Mouse (Mus musculus) kidney, embryonic 15.5 days (tissue): Measurements from ENCODE around the gene Mcoln3. TPM values are rescaled to one million over a fixed set of nuclear protein-coding genes. Genes with fewer than 3 reads are reported as not detected.

Source experiments
- ATAC-seq: fragments of 200-750 bp; cut with Nextera tagmentation; replicated peaks from 2 replicates; pipeline ENCODE4 v1.8.0; 2017; ENCODE audit warnings: moderate TSS enrichment; ENCODE audit not compliant: low FRiP score
- H3K27ac ChIP-seq: fragments of 300-500 bp; sonication (generic); 2 replicates; pipeline ENCODE4 v1.5.1; 2015; ENCODE audit warnings: mild to moderate bottlenecking, inconsistent platforms
- H3K27me3 ChIP-seq: fragments of 300-500 bp; sonication (generic); 2 replicates; pipeline ENCODE4 v1.6.1; 2015; ENCODE audit warnings: inconsistent platforms
- H3K36me3 ChIP-seq: fragments of 300-500 bp; sonication (generic); 2 replicates; pipeline ENCODE4 v1.6.1; 2015; ENCODE audit warnings: inconsistent platforms
- H3K4me1 ChIP-seq: fragments of 300-500 bp; sonication (generic); 2 replicates; pipeline ENCODE4 v1.6.1; 2015; ENCODE audit warnings: inconsistent platforms
- H3K4me2 ChIP-seq: fragments of 300-500 bp; sonication (generic); 2 replicates; pipeline ENCODE4 v1.6.1; 2015; ENCODE audit warnings: moderate library complexity, mild to moderate bottlenecking, inconsistent platforms
- H3K4me3 ChIP-seq: fragments of 300-500 bp; sonication (generic); replicated peaks from 2 replicates; pipeline ENCODE4 v1.5.1; 2015; ENCODE audit warnings: mild to moderate bottlenecking, inconsistent platforms
- H3K9ac ChIP-seq: fragments of 300-500 bp; sonication (generic); 2 replicates; pipeline ENCODE4 v1.6.1; 2015; ENCODE audit warnings: mild to moderate bottlenecking, inconsistent platforms
- H3K9me3 ChIP-seq: fragments of 300-500 bp; sonication (generic); replicated peaks from 2 replicates; pipeline ENCODE4 v1.6.1; 2016; ENCODE audit warnings: inconsistent platforms
- WGBS: fragments of 180-500 bp; shearing (Covaris S2); methylation state at CpG from one replicate; pipeline ENCODE4 v1.1.7; 2015; ENCODE audit warnings: mixed read lengths; 5-methylcytosine and 5-hydroxymethylcytosine counted together
- polyA plus RNA-seq: library from polyadenylated mRNA; unstranded; fragments of >200 nt; fragmentation: Nextera tagmentation; extraction: Ambion mirVana; gene quantifications from 2 replicates; pipeline ENCODE4 v1.2.1, GENCODE M21; 2015

The Mcoln3 gene
- polyA plus RNA-seq, 1 experiment from 2014 or later: 14.0 TPM

DNA sequence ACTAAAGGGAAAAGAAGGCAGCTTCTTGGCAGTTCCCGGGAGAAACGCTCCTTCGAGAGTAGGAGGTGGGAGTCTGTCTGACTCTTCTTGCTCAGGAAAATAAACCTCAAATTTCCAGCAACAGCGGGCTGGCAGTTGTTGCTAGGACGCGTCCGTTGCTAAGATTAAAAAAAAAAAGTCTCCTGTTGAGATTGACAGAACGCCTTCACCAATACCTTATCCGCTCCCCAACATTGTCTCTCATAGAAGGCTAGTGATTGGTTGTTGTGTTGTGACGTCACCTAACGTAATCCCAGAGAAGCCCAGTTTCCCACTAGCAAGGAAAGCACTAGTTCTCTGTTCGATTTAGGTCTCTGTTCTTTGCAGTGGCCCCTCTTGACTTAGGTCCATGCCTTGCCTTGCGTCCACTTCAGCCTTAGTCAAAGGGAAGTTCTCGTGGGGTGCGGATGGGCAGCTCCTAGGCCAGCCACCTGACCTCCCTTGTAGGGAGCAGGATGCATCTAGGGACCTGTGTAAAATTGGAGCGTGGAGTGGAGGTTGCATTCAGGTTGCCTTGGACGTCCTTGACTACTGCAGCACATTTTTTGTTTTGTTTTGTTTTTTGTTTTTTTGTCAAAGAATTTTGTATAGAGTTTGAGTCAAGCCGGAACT lies 9.2 kb upstream of the Mcoln3 start, which contains the start of gene Wdr63:
Gene Wdr63, minus strand, starts transcription at position 210 of the 651 bp plus-strand sequence.
- Histone ChIP-seq H3K4me2 (peak within 1 kb of the TSS; percentile 85), H3K9ac (peak within 1 kb of the TSS; percentile 12; the same call in 1 of the 2 replicates), H3K36me3 (no peaks in the 10 kb centered on the region), H3K27me3 (peaks cover 3% of the 10 kb centered on the region; the same call in 1 of the 2 replicates), H3K27ac (no peak within 1 kb of the TSS), H3K9me3 (peaks cover 2% of the 10 kb centered on the region; the same call in 1 of the 2 replicates), H3K4me3 (peak within 1 kb of the TSS; percentile 46), H3K4me1 (peaks cover 4% of the 10 kb centered on the region; the same call in 1 of the 2 replicates)
- ATAC-seq: peak; percentile 95
- 12% methylated on average over 18 of the region's 18 CpGs for WGBS

DNA sequence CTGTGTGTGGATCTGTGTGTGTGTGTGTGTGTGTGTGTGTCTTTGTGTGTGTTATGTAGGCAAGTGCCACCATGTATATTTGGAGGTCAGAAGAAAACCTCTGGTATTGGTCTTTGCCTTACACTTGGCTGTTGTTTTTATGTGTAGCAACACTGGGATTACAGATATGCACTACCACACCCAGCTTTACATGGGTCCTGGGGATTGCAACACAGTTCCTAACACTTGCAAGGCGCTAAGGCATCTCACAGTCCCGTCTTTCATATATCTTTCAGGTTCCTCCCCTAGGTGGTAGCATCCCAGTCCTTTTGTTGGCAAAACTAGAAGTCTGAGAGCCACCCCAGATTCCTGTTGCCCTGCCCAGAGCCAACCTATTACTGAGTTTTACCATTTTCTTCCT lies 8.3 kb upstream of the Mcoln3 start:
- H3K9me3 ChIP-seq: peaks cover 2% of the 10 kb centered on the region; the same call in 1 of the 2 replicates
- peaks cover 4% of the 10 kb centered on the region; the same call in 1 of the 2 replicates for H3K4me1 ChIP-seq
- peaks cover 3% of the 10 kb centered on the region; the same call in 1 of the 2 replicates for H3K27me3 ChIP-seq
- no peak for ATAC-seq
- 84% methylated on average over 2 of the region's 2 CpGs for whole genome bisulfite sequencing
- H3K9ac ChIP-seq: no peak overlapping the region
- no peak overlapping the region for H3K27ac ChIP-seq
- no peak overlapping the region for H3K4me2 ChIP-seq
- H3K4me3 ChIP-seq: no peak overlapping the region
- no peaks in the 10 kb centered on the region for H3K36me3 ChIP-seq

DNA sequence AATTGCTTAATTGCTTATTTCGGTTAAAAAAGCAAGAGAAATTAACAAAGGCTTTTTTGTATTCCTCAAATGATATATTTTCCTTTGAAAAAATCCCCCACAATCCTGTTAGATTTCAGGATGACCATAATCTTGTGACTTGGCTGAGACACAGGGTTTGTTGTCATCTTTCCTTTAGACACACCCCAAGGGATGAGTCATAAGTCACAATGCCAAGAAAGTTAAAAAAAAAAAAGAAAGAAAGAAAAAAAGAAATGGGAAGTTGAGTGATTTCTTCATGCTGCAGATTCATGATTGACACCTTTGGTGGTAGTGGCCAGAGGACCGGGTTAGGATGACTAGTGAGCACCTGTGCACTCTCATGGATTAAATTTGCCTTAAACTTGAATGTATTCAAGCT lies 6.9 kb upstream of the Mcoln3 start:
- Histone ChIP-seq H3K4me2 (no peak overlapping the region), H3K27ac (no peak overlapping the region), H3K36me3 (no peaks in the 10 kb centered on the region), H3K4me1 (peaks cover 4% of the 10 kb centered on the region; the same call in 1 of the 2 replicates), H3K27me3 (peaks cover 3% of the 10 kb centered on the region; the same call in 1 of the 2 replicates), H3K9ac (no peak overlapping the region), H3K9me3 (no peaks in the 10 kb centered on the region; the same call in 1 of the 2 replicates), H3K4me3 (no peak overlapping the region)
- no peak for ATAC-seq
- 77% methylated on average over 2 of the region's 2 CpGs for WGBS

DNA sequence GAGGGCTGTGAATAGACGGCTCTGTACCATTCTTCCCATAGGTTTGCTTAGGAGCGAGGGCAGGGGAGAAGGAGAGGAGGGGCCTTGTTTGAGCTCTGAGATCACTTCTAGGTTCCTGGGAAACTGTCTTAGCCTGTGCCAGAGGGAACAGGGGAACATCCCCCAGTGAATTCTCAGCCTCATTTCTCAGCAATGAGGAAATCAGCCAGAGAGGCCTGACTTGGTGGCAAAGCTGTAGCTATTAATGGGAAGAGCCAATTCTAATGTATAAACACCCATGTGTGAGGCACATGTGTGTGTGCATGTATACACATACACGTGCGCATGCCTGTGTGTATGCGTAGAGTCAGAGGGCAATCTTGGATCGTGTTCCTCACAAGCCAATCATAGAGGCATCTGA lies 6.3 kb upstream of the Mcoln3 start:
- Histone ChIP-seq H3K4me2 (no peak overlapping the region), H3K9me3 (no peaks in the 10 kb centered on the region; the same call in 1 of the 2 replicates), H3K27ac (no peak overlapping the region), H3K36me3 (no peaks in the 10 kb centered on the region), H3K4me1 (peaks cover 4% of the 10 kb centered on the region; the same call in 1 of the 2 replicates), H3K9ac (no peak overlapping the region), H3K4me3 (no peak overlapping the region), H3K27me3 (peaks cover 3% of the 10 kb centered on the region; the same call in 1 of the 2 replicates)
- 72% methylated on average over 6 of the region's 6 CpGs for WGBS
- no peak for ATAC-seq

DNA sequence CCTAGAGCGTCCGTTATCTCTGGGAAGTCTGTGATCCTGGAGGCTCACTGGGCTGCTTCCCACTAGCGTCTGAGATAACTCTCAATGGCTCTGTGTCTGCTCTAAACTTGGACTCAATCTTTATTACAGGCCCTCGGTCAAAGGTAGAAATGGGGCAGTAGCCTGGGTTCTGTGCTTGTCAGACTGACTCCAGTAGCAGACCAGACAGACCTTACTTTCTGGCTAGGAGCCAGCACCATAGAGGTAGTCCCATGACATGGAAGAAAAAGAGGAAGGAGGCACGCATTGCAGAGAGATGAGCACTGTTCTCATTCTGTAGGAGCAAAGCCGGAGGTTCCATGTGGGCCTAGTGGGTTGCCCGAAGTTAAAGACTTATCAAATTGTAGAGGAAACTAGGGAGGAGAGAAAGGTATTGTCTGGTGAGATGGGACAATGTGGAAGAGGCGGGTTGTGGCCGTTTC lies 777 bp downstream of the Mcoln3 start:
- 48% methylated on average over 9 of the region's 9 CpGs for WGBS
- ATAC-seq: peak; percentile 15; the same call in 1 of the 2 replicates
- no peaks in the 10 kb centered on the region for H3K36me3 ChIP-seq
- no peak overlapping the region for H3K27ac ChIP-seq
- H3K27me3 ChIP-seq: peaks cover 27% of the 10 kb centered on the region
- no peak overlapping the region for H3K9ac ChIP-seq
- no peaks in the 10 kb centered on the region for H3K9me3 ChIP-seq
- peak overlapping the region; percentile 56 for H3K4me2 ChIP-seq
- H3K4me3 ChIP-seq: peak overlapping the region; percentile 39
- peaks cover 25% of the 10 kb centered on the region for H3K4me1 ChIP-seq

DNA sequence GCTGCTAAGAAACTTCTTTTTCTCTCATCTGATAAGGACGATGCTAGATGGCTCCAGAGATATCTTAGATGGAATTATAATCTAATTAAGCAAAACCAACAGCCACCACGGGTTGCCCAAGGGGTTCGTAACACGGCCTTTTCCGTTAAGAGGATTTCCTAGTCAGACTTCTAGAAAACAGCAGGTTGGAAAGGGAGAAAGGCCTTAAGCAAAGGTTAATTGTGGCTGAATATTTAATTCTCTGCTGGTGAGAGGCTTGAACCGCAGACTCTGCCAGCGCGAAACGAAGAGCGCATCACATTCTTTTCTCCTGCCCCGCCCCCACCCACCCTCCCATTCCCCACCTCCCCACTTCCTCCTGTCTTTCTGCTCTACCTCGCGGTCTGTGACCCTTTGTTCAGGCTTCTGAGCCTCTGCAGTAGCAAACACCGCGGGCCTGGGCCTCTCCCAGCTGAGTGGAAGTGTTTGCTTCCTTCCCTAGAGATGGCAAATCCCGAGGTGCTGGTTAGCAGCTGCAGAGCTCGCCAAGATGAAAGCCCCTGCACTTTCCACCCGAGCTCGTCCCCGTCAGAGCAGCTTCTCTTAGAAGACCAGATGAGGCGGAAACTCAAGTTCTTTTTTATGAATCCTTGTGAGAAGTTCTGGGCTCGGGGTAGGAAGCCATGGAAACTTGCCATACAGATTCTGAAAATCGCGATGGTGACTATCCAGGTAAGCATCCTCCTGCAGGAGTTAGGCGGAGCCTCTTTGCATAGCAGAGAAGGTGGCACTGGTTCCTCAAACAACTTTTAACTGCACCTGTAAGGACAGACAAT lies 4.3 kb downstream of the Mcoln3 start:
- Histone ChIP-seq H3K9ac (peak overlapping the region; percentile 31; the same call in 1 of the 2 replicates), H3K4me1 (peaks cover 25% of the 10 kb centered on the region), H3K36me3 (no peaks in the 10 kb centered on the region), H3K27me3 (peaks cover 26% of the 10 kb centered on the region), H3K9me3 (no peaks in the 10 kb centered on the region), H3K27ac (peak overlapping the region; percentile 3; the same call in 1 of the 2 replicates), H3K4me2 (peak overlapping the region; percentile 55), H3K4me3 (peak overlapping the region; percentile 30)
- no peak for ATAC-seq
- WGBS: 12% methylated on average over 25 of the region's 25 CpGs

DNA sequence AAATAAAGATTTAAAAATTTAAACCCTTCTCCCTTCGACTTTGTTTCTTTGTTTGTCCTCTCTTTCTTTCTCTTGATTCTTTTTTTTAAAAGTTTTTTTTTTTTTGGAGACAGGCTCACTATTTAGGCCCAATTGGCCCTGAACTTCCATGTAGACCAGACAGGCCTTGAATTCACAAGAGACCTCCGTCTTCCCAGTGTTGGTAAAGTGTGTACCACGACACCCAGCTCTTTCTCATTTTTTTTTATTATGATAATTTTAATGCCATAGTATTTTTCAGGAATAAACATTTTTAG lies 4.8 kb downstream of the Mcoln3 start:
- ATAC-seq: no peak
- peak overlapping the region; percentile 30 for H3K4me3 ChIP-seq
- H3K9me3 ChIP-seq: no peaks in the 10 kb centered on the region
- peaks cover 24% of the 10 kb centered on the region for H3K4me1 ChIP-seq
- no peaks in the 10 kb centered on the region for H3K36me3 ChIP-seq
- H3K27me3 ChIP-seq: peaks cover 21% of the 10 kb centered on the region
- no peak overlapping the region for H3K27ac ChIP-seq
- H3K9ac ChIP-seq: peak overlapping the region; percentile 31; the same call in 1 of the 2 replicates
- 53% methylated on average over 3 of the region's 3 CpGs for WGBS
- peak overlapping the region; percentile 55; the same call in 1 of the 2 replicates for H3K4me2 ChIP-seq

DNA sequence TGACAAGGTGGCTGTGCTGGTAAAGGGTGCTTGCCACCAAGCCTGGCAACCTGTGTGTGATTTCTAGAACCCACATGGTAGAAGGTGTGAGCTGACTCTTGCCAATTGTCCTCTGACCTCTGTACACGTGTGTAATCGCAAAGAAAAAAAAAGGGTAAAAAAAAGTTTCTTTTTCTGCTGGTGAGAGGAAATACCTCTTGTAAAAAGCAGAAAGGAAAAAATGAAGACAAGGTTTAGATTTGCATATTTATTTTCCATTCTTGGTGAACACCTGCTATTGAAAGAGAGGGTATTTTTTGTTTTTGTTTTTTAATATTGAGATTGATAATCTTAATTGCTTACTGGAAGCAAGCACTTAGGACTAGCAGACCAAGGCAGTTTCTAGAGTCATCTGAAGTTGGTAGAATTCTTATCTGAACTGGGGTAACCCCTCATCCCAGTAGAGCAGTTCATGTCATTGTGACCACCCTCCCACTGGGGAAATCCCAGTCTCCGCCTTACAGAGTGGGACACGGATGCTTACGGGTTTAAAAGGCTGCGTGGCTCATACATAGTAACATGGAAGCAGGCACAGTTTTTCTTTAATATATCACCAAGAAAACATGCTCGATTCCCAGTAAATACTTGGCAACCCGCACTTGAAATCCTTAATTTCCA lies 5.7 kb downstream of the Mcoln3 start:
- WGBS: 87% methylated on average over 8 of the region's 8 CpGs
- Histone ChIP-seq H3K4me1 (peaks cover 15% of the 10 kb centered on the region), H3K27ac (no peak overlapping the region), H3K4me3 (no peak overlapping the region), H3K9me3 (no peaks in the 10 kb centered on the region), H3K4me2 (no peak overlapping the region), H3K36me3 (no peaks in the 10 kb centered on the region), H3K9ac (no peak overlapping the region), H3K27me3 (peaks cover 13% of the 10 kb centered on the region; the same call in 1 of the 2 replicates)
- ATAC-seq: no peak

DNA sequence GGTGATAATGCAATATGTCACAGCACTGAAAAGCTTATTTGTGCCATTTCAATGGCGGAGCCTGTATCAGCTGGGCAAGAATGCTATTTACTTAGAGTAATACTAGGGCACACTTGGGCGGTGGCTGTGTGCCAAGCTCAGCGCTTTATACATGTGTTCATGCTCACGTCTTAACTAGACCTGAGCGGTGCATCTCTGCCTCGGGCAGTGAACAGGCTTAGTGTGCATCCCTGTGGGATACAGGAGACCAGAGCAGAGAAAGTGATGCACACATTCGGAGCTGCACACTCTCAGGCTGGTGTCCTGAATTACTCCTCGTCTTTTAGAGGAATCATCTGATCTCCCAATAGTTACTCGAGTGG lies 6.2 kb downstream of the Mcoln3 start:
- H3K36me3 ChIP-seq: no peaks in the 10 kb centered on the region
- H3K4me2 ChIP-seq: no peak overlapping the region
- H3K9ac ChIP-seq: no peak overlapping the region
- H3K4me3 ChIP-seq: no peak overlapping the region
- WGBS: 84% methylated on average over 9 of the region's 9 CpGs
- H3K27me3 ChIP-seq: peaks cover 8% of the 10 kb centered on the region; the same call in 1 of the 2 replicates
- peaks cover 11% of the 10 kb centered on the region for H3K4me1 ChIP-seq
- H3K9me3 ChIP-seq: no peaks in the 10 kb centered on the region
- no peak for ATAC-seq
- H3K27ac ChIP-seq: no peak overlapping the region

DNA sequence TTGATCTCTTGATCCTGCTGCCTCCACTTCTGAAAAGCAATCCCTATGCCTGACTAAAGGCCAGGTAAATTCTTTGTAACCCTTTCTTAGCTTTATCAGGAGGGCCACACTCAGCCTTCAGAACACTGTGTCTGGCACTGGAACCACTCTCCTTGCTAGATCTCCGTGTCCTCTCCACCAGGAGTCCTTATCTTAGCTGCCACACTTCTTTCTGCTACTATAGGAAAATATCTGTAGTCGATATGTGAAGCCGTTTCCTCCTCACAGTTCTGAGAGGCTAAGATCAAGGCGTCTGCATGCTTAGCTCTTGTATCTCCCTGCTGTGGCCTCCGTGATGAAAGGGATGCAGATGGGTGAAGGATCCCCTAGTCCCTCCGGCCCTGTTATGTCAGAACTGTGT lies 10.0 kb downstream of the Mcoln3 start:
- 69% methylated on average over 6 of the region's 6 CpGs for WGBS
- no peak overlapping the region for H3K4me2 ChIP-seq
- no peaks in the 10 kb centered on the region for H3K36me3 ChIP-seq
- H3K27me3 ChIP-seq: no peaks in the 10 kb centered on the region
- ATAC-seq: no peak
- no peak overlapping the region for H3K27ac ChIP-seq
- no peaks in the 10 kb centered on the region; the same call in 1 of the 2 replicates for H3K4me1 ChIP-seq
- no peak overlapping the region for H3K9ac ChIP-seq
- H3K4me3 ChIP-seq: no peak overlapping the region
- no peaks in the 10 kb centered on the region for H3K9me3 ChIP-seq

DNA sequence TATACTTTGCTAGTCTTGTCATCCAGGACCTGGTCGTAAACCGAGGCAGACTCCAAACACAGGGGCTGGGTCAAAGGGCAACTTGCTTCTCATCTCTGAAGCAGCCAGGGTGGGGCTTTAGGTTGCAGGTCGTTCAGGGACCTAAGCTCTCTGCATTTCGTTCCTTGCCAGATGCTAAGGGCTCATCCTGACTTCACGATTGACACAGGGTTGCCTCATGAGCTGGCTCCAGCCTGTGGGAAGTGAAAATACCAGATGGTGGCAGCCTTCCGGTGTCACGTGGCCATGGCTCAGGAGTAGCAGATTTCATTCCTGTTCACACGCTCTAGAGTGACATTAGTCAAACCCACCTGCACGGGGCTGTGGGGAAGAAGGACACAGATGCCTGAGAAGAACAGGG lies 17.6 kb downstream of the Mcoln3 start:
- 55% methylated on average over 9 of the region's 9 CpGs for WGBS
- ATAC-seq: no peak
- Histone ChIP-seq H3K4me1 (no peaks in the 10 kb centered on the region), H3K36me3 (no peaks in the 10 kb centered on the region), H3K4me3 (no peak overlapping the region), H3K27me3 (no peaks in the 10 kb centered on the region), H3K4me2 (no peak overlapping the region), H3K9me3 (no peaks in the 10 kb centered on the region), H3K27ac (no peak overlapping the region), H3K9ac (no peak overlapping the region)
